Mouse (Mus musculus): ENCODE measurements around the gene Rad51b.

Gene Rad51b

GRCm38 (mm10) chr12:79330571-79330970, 33.5 kb downstream of the Rad51b start:
- no peak for DNase-seq (ENCODE audit: low spot score in 2 of 2)

- DNase-seq (ENCODE audit: low spot score in 2 of 2) = no peak
These were observed 34.6 kb downstream of the Rad51b start for GRCm38 (mm10) chr12:79331722-79332121.

DNA sequence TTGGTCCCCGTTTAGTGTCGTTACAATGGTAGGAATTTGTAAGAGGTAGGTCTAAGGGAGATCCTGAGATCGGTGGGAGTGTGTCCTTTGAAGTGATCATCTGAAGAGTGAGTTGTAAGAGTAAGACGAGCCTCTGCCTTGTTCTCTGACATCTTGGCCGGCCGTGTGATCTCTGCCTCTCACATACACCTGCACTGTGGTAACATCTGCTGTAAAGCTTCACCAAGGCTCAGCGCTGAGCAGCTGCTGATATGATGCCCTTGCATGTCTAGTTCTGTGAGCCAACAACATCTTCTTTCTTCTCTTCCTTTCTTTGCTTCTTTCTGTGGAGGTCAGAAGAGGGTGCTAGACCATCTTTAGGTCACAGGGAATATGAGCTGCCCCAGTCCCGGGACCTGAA, 41.7 kb downstream of the Rad51b start:
- DNase-seq (ENCODE audit: low spot score in 2 of 2) = no peak

DNA sequence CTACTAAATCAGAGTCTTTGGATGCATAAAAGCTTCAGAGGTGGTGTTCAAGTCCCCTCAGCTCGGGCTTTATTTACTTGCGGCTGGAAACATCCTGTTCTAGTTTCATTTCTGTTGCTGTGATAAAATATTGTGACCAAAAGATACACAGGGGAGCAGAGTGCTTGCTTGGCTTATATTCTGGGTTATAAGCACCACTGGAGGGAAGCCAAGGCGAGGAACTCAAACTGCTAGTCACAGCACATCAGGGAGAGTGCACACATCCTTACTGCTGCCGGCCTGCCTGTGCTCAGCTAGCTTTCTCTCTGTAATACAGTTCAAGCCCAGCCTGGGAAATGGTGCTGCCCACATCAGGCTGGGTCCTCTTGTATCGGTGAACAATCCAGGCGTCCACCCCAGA, 43.4 kb downstream of the Rad51b start:
- DNase-seq (ENCODE audit: low spot score in 2 of 2) = no peak

- no peak for DNase-seq (ENCODE audit: low spot score in 2 of 2)
These were observed 44.3 kb downstream of the Rad51b start for GRCm38 (mm10) chr12:79341291-79341845.

- no peak for DNase-seq (ENCODE audit: low spot score in 2 of 2)
These were observed 49.2 kb downstream of the Rad51b start for GRCm38 (mm10) chr12:79346198-79346733.

DNA sequence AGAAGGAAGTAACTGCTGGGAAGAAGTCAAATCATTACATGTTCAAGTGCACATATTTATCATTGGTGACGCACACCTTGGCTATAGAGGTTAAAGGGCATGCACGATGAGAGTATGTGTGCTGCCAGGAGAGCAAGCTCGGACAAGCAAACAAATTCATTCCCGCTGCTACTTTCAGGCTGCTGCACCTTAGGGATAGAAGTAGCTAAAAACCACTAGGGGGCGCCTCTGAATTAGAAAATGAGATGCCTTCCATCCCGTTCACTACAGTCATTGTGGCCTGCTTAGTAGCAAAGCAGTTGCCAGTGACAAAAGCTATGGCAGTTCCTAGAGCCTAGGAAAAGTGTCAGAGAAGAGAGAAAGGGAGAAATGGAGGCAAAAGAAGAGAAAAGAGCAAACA, 50.6 kb downstream of the Rad51b start:
- DNase-seq (ENCODE audit: low spot score in 2 of 2) = peak; percentile 33 to 44

DNA sequence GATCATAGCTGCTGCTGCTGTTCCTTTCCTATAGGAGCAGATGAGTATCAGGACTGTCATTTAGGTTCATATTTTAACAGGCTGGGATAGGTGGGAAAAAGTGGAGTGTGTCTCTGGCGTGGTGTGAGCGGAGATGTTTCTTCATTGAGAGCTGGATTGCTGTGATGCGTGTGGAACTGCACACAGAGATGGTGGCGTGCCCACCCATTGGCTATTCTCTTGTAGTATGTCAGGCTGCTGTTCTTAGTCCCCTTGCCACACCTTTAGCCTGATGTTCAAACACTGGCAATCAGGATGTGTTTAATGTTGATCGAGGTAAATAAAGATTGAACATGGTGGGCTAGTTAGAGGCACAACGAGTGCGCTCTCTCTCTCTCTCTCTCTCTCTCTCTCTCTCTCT, 54.4 kb downstream of the Rad51b start:
- no peak for DNase-seq (ENCODE audit: low spot score in 2 of 2)

- no peak for DNase-seq (ENCODE audit: low spot score in 2 of 2)
These were observed 55.1 kb downstream of the Rad51b start for GRCm38 (mm10) chr12:79352086-79352741.

GRCm38 (mm10) chr12:79352742-79353114, 55.6 kb downstream of the Rad51b start:
- no peak for DNase-seq (ENCODE audit: low spot score in 2 of 2)

DNA sequence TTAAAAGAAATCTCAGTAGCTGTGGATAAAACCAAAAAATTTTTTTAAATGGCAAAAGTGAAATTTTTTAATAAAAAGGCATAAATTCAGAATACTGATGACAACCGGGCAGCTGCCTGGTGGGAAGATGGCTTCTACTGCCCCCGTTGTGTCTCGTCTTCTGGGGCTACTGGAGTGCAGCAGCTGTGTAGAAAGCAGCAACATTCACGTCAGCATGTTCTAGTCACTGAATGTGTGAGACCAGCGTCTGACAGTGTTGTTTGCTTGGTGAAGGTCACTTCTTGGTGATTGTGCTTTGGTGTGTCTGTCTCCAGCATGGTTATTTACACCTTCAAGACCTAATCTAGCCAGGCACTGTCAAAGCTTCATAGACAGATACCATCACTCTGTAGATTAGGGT, 56.3 kb downstream of the Rad51b start:
- DNase-seq (ENCODE audit: low spot score in 2 of 2) = no peak

- DNase-seq (ENCODE audit: low spot score in 2 of 2) = no peak
These were observed 57.5 kb downstream of the Rad51b start for GRCm38 (mm10) chr12:79354621-79355020.

DNA sequence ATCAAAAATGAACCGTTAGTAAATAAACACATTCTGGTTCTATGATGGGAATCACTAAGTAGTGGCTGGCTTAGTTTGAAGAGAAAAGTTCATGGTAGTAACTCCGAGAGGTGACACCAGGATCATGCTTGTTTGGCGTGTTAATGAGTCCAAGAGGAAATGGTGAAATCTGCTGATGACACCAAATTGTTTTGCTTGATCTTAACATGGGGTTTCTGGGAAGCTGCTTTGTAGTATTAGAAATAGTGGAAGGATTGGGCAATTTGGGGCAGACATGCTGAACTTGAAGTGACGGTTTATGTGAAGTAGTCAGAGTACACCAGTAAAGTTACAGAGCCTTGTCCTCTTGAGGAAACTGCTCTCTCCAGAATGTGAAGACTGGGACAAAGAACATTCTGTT, 59.1 kb downstream of the Rad51b start:
- DNase-seq (ENCODE audit: low spot score in 2 of 2) = no peak

DNA sequence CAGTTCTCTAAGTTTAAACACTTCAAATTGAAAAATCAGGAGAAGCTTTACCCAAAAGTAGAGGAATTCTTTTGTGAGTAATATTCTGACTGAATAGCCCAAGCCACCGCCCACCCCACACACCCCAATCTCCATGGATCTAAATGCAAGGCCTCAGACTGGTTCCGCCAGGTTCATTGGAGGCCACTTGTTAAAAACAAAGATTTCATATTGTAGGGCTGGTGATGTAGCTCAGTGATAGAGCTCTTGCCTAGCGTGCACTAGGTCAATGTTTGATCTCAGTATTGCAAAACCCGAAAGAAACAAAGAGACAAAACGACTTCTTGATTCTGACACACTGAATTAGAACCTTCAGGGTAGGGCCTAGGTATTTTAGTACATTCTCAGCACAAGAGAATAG, 60.5 kb downstream of the Rad51b start:
- DNase-seq (ENCODE audit: low spot score in 2 of 2) = no peak

- DNase-seq (ENCODE audit: low spot score in 2 of 2) = peak; percentile 16 to 38
These were observed 61.6 kb downstream of the Rad51b start for GRCm38 (mm10) chr12:79358613-79359218.

DNA sequence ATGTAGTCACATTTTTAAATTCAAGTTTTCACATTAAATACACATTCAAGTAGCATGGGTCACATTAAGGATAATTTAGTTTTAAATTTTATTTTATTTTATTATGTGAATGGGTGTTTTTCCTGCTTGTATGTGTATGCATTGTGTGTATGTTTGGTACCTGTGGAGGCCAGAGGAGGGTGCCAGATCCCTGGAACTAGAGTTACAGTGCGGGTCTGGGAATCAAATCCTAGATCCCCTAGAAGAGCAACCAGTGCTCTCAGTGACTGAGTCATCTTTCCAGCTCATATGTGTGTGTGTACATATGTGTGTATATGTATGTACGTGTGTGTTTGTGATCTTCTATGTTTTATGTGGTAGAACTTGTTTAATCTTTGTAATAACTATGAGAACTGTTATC, 62.3 kb downstream of the Rad51b start:
- DNase-seq (ENCODE audit: low spot score in 2 of 2) = no peak

GRCm38 (mm10) chr12:79362219-79362618, 65.1 kb downstream of the Rad51b start:
- no peak for DNase-seq (ENCODE audit: low spot score in 2 of 2)

DNA sequence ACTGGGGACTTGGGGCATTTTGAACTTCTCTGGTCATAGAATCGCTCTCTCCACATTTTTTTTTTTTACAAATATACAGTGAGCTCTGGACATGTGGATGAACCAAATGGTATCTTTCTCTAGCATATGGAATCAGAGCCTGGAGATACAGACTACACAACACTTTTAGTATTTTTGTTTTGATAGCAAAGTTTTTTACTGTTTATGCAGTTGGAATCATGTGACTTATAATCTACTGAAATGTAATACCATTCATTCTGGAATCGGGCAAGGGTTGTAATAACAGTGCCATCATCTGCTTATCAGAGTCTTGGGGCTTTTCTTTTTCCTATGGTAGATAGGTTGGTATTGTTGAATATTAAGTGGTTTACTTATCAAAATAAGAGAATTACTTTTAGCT, 67.2 kb downstream of the Rad51b start:
- DNase-seq (ENCODE audit: low spot score in 2 of 2) = no peak

GRCm38 (mm10) chr12:79368818-79369217, 71.7 kb downstream of the Rad51b start:
- no peak for DNase-seq (ENCODE audit: low spot score in 2 of 2)

DNA sequence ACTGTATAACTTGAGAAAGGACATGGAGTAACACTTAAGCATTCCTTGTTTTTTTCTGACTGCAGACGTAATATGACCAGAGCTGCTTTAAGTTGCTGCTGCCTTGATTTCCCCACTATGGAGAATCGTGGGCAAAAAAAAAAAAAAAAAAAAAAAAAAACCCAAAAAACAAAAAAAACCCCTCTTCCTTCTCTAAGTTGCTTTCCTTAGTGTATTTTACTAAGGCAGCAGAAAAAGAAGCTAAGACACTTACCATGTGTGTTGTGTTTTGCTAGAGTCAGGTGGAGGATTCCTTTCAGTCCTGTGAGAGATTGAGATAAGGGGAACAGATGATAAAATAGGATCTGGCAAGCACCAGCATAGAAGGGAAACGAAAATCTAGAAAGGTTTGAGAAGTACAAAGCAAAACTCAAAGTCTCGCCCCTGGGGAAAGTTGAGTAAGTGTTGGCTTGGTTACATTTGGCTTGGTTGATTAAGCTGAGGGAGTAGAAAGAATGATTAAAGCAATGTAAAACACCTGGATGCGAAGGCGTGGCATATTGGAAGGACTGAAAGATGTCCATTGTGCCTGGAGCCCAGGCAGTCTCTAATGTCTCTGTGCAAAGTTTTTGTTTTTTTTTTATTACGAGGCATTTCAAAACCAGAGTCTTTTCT, 72.6 kb downstream of the Rad51b start:
- DNase-seq (ENCODE audit: low spot score in 2 of 2) = no peak

GRCm38 (mm10) chr12:79372697-79373096, 75.6 kb downstream of the Rad51b start:
- no peak for DNase-seq (ENCODE audit: low spot score in 2 of 2)

- no peak for DNase-seq (ENCODE audit: low spot score in 2 of 2)
These were observed 80.3 kb downstream of the Rad51b start for GRCm38 (mm10) chr12:79377378-79377777.

- DNase-seq (ENCODE audit: low spot score in 2 of 2) = no peak
These were observed 80.8 kb downstream of the Rad51b start for GRCm38 (mm10) chr12:79377861-79378260.

Data from frontal cortex, postnatal 10 days (tissue).